Mouse (Mus musculus): ENCODE results near the gene Mrpl54. TPM values are rescaled to one million over a fixed set of nuclear protein-coding genes. Genes with fewer than 3 reads are reported as not detected.
A peak's percentile ranks its signal among the peaks of the same experiment; 100 is the strongest.

Gene Mrpl54
- polyA plus RNA-seq, 1 experiment from 2014 or later = 217 TPM

DNA sequence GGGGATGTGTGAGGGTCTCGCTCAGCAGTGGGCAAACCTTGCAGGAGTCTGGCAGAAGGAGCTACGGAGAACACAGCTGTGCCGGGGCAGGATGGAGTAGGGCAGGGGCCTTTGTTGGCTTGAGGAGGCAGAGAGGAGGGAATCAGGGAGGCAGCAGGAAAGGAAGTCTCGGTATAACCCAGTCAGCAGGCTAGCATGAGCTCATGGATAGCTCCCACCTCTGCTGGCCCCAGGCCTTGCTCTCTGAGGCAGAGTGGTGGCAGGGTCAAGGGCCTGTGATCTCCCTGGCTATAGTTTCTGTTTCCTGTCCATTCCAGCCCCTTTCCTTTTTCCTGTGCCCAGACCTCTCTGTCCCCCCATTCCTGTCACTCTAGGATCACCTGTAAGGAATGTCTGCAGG lies 35.6 kb upstream of the Mrpl54 start:
- no peak for DNase-seq (ENCODE audit: extremely low spot score, low spot score)
- peak overlapping the region; percentile 20 for H3K27ac ChIP-seq
- peak overlapping the region; percentile 6; the same call in 1 of the 2 replicates for H3K4me3 ChIP-seq
- WGBS = 75% methylated on average over 4 of the region's 4 CpGs
- H3K9me3 ChIP-seq = no peaks in the 10 kb centered on the region
- H3K27me3 ChIP-seq (ENCODE audit: poor library complexity, severe bottlenecking) = no peaks in the 10 kb centered on the region
- H3K36me3 ChIP-seq (replicated peaks) = peaks cover 48% of the 10 kb centered on the region
- H3K4me1 ChIP-seq = peaks cover 70% of the 10 kb centered on the region

DNA sequence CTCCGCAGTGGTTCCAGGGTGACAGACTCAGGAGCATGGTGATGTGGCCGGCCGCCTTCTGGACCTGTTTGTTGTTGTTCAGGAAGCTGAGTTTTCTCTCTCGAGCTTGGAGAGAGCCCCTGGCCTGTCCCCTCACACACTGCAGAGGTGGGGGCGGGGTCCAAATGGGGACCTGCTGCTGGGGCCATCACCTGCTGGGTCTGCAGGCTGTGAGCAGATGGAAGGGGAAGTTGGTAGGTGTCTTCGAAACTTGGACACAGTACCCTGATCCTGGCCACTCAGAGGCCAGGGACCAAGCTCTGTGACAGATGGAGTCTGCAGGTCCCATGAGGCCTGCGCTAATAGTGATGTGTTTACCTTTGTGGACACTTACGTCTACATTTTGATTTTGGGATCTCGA lies 34.6 kb upstream of the Mrpl54 start:
- Histone ChIP-seq H3K9me3 (no peaks in the 10 kb centered on the region), H3K36me3 (replicated peaks) (peaks cover 44% of the 10 kb centered on the region), H3K4me1 (peaks cover 71% of the 10 kb centered on the region), H3K27ac (no peak overlapping the region), H3K4me3 (no peak overlapping the region), H3K27me3 (ENCODE audit: poor library complexity, severe bottlenecking) (no peaks in the 10 kb centered on the region)
- 86% methylated on average over 9 of the region's 9 CpGs for WGBS
- DNase-seq (ENCODE audit: extremely low spot score, low spot score) = no peak

DNA sequence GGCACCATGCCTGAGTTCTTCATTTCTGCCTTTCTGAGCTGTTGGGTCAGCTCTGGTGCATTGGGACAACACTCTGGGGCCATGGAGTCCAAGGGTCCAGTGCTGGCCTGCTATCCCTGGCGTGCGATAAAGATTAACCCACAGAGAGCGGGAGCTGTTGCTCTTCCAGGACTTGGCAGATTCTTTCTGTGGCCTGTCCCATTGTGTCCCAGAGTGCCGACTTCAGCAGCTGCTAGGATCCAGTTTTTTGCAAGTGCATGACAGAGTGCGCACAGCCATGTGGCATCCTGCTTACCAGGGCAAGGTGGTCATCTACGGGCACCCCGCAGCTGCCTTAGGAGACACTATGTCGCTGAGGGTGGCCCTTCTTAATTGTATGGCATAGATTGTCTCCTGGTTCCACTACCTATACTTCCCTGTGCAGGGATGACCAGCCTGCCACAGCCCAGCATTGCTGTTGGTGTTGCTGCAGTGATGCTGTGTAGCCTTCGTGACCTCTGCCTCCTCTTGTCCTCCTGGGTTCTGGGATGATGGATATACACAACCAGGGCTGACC lies 33.7 kb upstream of the Mrpl54 start:
- no peak for DNase-seq (ENCODE audit: extremely low spot score, low spot score)
- 87% methylated on average over 9 of the region's 9 CpGs for WGBS
- Histone ChIP-seq H3K27ac (no peak overlapping the region; the same call in 1 of the 2 replicates), H3K36me3 (replicated peaks) (peaks cover 44% of the 10 kb centered on the region), H3K4me1 (peaks cover 72% of the 10 kb centered on the region), H3K4me3 (no peak overlapping the region), H3K9me3 (no peaks in the 10 kb centered on the region), H3K27me3 (ENCODE audit: poor library complexity, severe bottlenecking) (no peaks in the 10 kb centered on the region)

DNA sequence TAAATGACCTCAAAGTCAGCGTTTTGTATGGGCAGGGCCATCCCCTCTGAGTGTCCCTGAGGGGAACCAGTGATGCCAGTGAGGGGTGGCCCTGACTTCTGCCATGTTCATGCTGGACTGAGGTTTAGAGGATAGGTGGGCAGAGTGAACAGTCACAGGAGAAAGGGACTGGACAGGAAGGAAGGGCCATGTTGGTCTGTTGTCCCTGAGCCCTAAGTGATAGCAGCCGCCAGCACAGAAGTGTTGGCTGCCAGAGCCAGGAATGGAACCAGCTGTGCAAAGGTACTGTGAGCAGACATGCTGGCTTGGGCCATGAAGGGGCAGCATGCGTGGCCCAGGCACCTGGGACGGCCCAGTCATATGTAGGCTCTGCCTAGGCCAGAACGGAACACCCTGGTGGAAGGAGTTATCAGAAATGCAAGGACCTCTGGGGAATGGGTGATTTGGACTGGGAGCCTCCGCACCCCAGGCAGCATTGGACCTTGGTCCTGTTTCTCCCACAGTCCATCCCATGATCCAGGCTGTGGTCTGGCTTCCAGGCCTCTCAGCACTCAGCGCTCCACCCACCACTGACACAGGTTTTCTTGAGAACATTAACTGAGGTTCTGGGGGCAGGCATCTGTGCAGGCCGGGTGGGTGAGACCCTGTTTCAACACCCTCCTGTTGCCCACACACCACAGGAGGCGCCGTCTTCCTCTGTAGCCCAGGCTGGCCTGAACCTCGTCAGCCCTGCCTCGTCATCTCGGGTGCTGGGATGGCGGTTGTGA lies 33.0 kb upstream of the Mrpl54 start:
- 89% methylated on average over 14 of the region's 14 CpGs for WGBS
- Histone ChIP-seq H3K4me3 (no peak overlapping the region), H3K27me3 (ENCODE audit: poor library complexity, severe bottlenecking) (no peaks in the 10 kb centered on the region), H3K36me3 (replicated peaks) (peaks cover 45% of the 10 kb centered on the region), H3K4me1 (peaks cover 75% of the 10 kb centered on the region), H3K27ac (no peak overlapping the region), H3K9me3 (no peaks in the 10 kb centered on the region)
- DNase-seq (ENCODE audit: extremely low spot score, low spot score) = no peak

DNA sequence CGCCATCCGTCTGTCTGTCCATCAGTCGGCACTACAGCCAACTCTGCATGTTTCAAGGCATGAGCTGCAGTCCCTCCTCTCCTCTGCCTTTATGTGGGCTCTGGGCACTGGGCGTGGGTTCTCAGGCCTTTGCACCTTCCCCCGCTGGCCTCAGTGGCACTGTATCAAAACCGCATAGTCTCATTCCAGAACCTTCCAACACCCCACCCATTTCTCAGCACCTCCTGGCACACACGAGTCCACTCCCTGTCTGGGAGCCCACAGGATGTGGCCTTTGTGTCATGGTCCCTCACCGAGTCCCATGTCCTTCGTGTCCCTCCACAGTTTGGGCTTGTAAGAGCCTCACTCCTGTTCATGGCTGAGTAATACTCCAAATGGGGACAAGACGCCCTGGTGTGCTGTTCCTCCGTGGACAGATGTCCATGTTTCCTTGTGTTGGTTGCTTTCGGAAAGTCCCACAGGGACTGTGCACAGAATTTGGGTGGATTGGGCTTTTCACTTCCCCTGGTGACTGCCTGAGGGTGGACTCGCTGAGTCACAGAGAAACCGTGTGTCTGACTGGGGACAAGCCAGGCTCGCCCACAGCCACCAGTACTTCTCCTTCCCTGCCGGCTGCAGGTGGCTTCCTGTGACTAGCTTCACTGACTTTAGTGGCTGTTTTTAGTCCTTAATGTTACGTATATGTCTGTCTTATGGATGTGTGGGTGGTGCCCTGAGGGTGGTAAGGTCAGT lies 31.8 kb upstream of the Mrpl54 start:
- H3K4me1 ChIP-seq = peaks cover 75% of the 10 kb centered on the region
- peak overlapping the region; percentile 64; the same call in 1 of the 2 replicates for H3K27ac ChIP-seq
- H3K27me3 ChIP-seq (ENCODE audit: poor library complexity, severe bottlenecking) = no peaks in the 10 kb centered on the region

DNA sequence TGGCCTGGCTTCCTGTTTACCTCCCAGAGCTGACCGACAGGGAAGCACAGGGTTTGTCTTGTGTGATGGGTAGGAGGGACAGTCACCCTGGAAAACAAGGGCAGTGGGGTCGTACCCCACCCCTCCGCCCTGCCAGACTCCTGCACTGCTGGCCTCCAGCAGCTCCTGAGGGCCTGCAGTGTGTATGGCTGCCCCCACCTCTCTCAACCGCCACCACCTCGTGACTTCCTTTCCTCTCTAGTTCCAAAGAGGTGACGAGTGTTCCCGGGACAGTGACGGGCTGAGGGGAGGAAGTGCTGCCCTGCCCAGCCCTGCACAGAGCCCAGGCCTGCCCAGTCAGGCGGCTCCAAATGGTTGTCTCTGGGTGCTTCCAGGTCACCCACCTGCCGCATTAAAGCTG lies 31.1 kb upstream of the Mrpl54 start:
- Histone ChIP-seq H3K4me1 (peaks cover 75% of the 10 kb centered on the region), H3K36me3 (replicated peaks) (peaks cover 36% of the 10 kb centered on the region), H3K9me3 (no peaks in the 10 kb centered on the region), H3K27me3 (ENCODE audit: poor library complexity, severe bottlenecking) (no peaks in the 10 kb centered on the region), H3K4me3 (no peak overlapping the region), H3K27ac (peak overlapping the region; percentile 64)
- WGBS = 83% methylated on average over 10 of the region's 10 CpGs
- DNase-seq (ENCODE audit: extremely low spot score, low spot score) = no peak

More for the DNA sequence above, 31.8 kb upstream of the Mrpl54 start:
- Histone ChIP-seq H3K4me3 (0 out of 2 replicates have a peak overlapping the region, but pooled peaks have one; percentile 1), H3K36me3 (replicated peaks) (peaks cover 43% of the 10 kb centered on the region), H3K9me3 (no peaks in the 10 kb centered on the region)
- WGBS = 93% methylated on average over 17 of the region's 17 CpGs
- DNase-seq (ENCODE audit: extremely low spot score, low spot score) = no peak

DNA sequence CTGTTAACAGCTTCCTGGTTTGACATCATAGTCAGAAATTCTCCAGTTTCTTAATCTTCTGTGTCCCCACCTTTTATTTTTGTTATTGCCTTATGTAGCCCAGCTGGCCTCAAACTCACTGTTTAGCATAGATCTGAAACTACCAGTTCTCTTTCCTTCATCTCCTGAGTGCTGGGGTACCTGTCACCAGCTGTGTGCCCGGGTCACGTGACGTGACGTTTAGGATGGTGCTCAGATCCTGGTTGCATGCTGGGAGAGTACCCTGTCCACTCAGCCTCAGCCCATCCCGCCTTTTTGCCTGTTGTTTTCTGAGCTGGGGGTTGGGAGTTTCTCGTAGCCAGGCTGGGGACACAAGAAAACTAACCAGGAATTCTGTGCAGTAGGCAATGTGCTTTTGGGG lies 30.5 kb upstream of the Mrpl54 start:
- Histone ChIP-seq H3K27me3 (ENCODE audit: poor library complexity, severe bottlenecking) (no peaks in the 10 kb centered on the region), H3K36me3 (replicated peaks) (peaks cover 35% of the 10 kb centered on the region), H3K27ac (peak overlapping the region; percentile 64), H3K4me3 (no peak overlapping the region), H3K4me1 (peaks cover 72% of the 10 kb centered on the region), H3K9me3 (no peaks in the 10 kb centered on the region)
- DNase-seq (ENCODE audit: extremely low spot score, low spot score) = no peak
- 82% methylated on average over 6 of the region's 6 CpGs for WGBS

DNA sequence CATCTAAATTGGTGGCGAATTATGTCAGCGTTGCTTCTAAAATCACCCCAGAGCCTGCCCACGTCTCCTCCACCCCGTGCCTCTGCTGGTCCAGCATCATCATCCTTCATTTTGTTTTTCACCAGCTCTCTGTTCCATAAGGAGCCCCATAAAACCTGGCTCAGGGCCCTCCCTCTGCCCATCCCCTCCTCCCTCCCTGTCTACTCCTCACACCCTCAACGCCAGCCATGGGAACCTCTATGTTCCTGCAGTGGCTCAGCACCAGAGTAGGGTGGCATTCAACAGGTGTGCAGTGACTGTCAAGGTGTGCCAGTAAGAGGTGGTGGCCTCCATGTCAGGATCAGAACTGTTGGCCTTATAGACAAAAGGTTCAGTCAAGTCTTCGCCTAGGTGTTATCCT lies 28.5 kb upstream of the Mrpl54 start:
- H3K27ac ChIP-seq = no peak overlapping the region
- peaks cover 32% of the 10 kb centered on the region for H3K36me3 ChIP-seq (replicated peaks)
- H3K4me1 ChIP-seq = peaks cover 65% of the 10 kb centered on the region
- peaks cover 18% of the 10 kb centered on the region for H3K27me3 ChIP-seq (ENCODE audit: poor library complexity, severe bottlenecking)
- DNase-seq (ENCODE audit: extremely low spot score, low spot score) = no peak
- H3K9me3 ChIP-seq = no peaks in the 10 kb centered on the region
- WGBS = 94% methylated on average over 6 of the region's 6 CpGs
- peak overlapping the region; percentile 84; the same call in 1 of the 2 replicates for H3K4me3 ChIP-seq

DNA sequence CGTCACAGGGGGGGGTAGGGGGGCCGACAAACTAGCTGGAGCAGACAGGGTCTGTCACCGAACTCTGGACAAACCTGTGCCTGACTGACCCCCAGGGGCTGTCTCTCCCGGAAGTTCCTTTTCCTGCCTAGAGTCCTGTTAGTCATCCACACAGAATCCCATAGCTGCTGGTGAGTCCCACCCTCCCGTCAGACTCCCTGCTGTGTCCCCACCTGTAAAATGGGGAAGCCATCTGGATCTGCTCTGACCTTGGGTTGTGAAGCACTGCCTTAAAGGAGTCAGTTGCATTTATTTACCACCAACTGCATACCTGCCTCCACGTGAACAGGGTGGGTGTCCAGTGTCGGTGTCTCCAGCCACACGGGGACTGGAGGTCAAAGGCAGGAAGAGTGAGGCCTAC lies 27.7 kb upstream of the Mrpl54 start:
- H3K4me1 ChIP-seq = peaks cover 62% of the 10 kb centered on the region
- peaks cover 32% of the 10 kb centered on the region for H3K36me3 ChIP-seq (replicated peaks)
- 73% methylated on average over 8 of the region's 8 CpGs for WGBS
- peak overlapping the region; percentile 93; the same call in 1 of the 2 replicates for H3K27ac ChIP-seq
- DNase-seq (ENCODE audit: extremely low spot score, low spot score) = no peak
- no peaks in the 10 kb centered on the region for H3K9me3 ChIP-seq
- H3K4me3 ChIP-seq = peak overlapping the region; percentile 84
- peaks cover 25% of the 10 kb centered on the region for H3K27me3 ChIP-seq (ENCODE audit: poor library complexity, severe bottlenecking)

DNA sequence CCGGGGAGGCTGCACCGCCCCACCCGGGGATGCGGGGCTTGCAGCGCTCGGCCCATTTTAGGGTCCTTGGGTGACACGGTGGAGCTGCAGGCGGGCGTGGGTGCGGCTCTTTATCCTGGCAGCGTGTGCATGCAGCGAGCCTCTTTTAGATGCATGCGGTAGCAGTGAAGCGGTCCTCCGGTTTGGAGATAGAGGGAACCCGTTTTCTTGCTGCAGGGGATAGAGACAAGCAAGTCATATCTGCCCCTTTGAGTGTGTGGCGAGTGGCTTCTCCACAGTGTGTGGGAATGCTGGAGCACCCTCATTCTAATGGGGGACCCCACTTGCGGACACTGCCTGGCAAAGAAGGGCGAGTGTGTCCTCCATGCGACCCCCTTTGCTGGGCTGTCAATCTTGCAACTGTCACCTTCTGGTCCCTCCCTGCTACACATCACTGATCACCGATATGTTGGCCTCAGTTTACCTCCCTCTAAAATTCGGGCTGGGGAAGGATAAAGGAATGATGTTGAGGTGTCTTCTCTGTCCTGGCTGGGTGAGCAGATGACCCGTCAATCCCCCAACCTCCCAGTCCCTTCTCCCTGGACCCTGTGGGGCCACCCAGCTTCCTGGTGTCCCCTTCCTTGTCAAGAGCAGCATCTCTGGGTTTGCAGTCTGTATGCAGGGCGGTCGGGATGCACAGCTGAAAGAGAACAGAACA lies 26.7 kb upstream of the Mrpl54 start:
- H3K27me3 ChIP-seq (ENCODE audit: poor library complexity, severe bottlenecking) = peaks cover 33% of the 10 kb centered on the region
- peak overlapping the region; percentile 84 for H3K4me3 ChIP-seq
- peaks cover 29% of the 10 kb centered on the region for H3K36me3 ChIP-seq (replicated peaks)
- H3K9me3 ChIP-seq = no peaks in the 10 kb centered on the region
- H3K4me1 ChIP-seq = peaks cover 63% of the 10 kb centered on the region
- H3K27ac ChIP-seq = peak overlapping the region; percentile 93
- DNase-seq (ENCODE audit: extremely low spot score, low spot score) = no peak
- 6% methylated on average over 25 of the region's 25 CpGs for WGBS

DNA sequence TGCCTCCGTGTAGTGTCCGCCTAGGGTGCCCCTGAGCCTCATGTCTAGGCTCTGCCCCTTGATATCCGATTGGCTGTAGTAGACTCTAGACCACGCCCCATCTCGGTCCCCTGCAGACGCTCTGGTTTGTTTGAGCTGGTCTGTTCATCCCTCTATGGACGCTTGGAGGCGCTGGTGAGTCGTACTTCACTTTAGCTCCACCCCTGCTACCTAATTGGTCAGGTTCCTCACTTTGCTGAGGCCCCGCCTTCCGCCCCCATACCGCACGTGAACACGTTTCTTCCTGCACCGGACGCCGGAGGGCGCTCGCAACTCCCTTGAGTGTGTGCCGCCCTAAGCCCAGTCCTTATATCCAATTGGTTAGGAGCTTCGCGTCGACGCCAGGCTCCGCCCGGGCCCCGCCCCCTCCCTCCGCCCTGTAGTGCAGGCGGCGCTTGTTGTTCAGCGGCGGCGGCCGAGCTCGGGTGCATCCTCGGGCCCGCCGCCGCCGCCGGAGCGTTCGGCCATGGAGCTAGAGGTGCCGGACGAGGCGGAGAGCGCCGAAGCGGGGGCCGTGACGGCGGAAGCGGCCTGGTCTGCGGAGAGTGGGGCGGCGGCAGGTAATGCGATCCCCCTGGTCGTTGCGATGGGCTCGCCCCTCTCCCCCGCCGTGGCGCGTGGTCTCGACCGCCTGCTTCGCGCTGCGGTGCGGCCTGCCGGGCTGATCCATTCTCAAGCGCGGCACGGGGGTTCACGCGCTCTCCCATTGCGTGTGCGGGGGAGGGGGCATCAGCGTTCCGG lies 26.0 kb upstream of the Mrpl54 start, which contains the start of gene Pip5k1c:
Gene Pip5k1c, plus strand, starts transcription at position 410 of the 780 bp plus-strand sequence.
- Histone ChIP-seq H3K36me3 (replicated peaks) (peaks cover 23% of the 10 kb centered on the region), H3K4me1 (peaks cover 61% of the 10 kb centered on the region), H3K4me3 (peak within 1 kb of the TSS; percentile 84), H3K27me3 (ENCODE audit: poor library complexity, severe bottlenecking) (peaks cover 41% of the 10 kb centered on the region), H3K9me3 (no peaks in the 10 kb centered on the region), H3K27ac (peak within 1 kb of the TSS; percentile 93)
- under 1% methylated on average over 80 of the region's 80 CpGs for WGBS
- DNase-seq (ENCODE audit: extremely low spot score, low spot score) = peak; percentile 99

Measured in forebrain, embryonic 10.5 days (tissue).